Mouse (Mus musculus) stomach, postnatal 0 days (tissue): ENCODE results near the gene Gm11559.
"Not testable (repeated sequence)": the region's sequence is repeated elsewhere in the genome, so short reads cannot be mapped to it uniquely, and the experiment has no call there.

ENCODE experiments used
- CTCF ChIP-seq: IDR thresholded peaks from 2 replicates; pipeline ENCODE4 v1.5.1; 2016; ENCODE audit warnings: antibody characterized with exemption, low read depth, mild to moderate bottlenecking, moderate library complexity
- EP300 ChIP-seq: optimal IDR thresholded peaks from 2 replicates; pipeline ENCODE3; 2016; ENCODE audit warnings: antibody characterized with exemption

DNA sequence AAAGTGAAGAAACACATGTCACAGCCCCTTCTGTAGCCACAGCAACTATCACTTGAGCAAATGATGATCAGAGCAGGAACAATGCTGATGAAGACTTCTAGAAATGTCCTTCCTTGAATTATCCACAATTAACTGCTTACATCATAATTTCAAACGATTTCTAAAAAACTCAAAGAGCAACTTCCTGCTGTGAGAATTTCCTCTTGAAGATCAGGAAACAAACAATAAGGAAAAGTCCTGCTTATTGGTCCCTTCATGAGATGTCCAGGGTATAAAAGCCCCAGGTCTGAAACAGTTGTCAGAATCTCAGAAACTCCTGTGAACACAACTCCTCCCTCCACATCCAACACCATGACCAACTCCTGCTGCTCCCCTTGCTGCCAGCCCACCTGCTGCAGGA, 14.6 kb downstream of the Gm11559 start, which contains the start of gene Gm11567:
- TF ChIP-seq EP300, CTCF: not testable (repeated sequence)
